Mouse (Mus musculus) lung, postnatal 4 days (tissue): Measurements from ENCODE around the gene Psg28.
"Not testable (repeated sequence)": the region's sequence is repeated elsewhere in the genome, so short reads cannot be mapped to it uniquely, and the experiment has no call there.

Experiments used
- DNase-seq, 2 experiments: peaks; one replicate each; pipeline ENCODE4 v3.0.0; 2021

The Psg28 gene

DNA sequence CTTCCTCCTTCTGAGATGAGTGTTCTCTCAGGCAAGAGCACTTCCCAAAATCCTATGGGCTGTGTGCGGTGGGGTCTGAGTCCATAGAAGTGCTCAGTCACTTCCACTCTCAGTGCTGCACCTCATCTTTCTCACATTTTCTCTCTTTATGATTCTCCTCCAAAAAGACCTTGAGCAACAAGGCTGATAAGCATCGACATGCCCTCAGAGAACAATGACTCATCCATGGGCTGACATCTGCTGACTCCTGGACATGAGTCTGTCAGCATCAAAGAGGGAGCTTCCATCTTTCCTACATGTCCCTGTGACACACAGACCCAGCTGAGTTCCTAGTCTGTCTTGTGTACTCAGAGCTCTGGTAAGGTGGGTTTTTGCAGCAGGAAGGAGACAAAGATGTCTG, at the start of gene Psg28:
Gene Psg28 (minus strand): TSS at position 101 of the 400 bp plus-strand sequence.
- DNase-seq, result not testable (repeated sequence)

DNA sequence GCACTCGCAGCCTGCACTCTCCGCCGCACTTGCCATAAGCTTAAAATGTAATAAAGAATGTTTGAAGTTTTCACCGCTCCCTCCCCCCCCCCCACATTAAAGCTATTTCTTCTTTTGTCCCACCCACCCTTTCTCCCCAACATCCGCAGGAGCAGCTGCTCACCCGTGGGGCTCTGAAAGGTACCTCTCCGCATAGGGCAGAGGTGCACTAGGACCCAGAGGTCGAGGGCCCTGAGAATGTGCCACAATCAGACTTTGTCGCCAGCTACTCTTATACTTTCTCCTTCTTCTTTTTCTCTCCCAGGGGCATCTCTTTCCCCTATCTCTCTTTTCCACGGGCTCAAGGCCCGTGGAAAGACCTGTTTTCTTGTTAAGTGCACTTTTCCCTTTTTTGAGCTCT, 28.4 kb downstream of the Psg28 start:
- no peak for DNase-seq

DNA sequence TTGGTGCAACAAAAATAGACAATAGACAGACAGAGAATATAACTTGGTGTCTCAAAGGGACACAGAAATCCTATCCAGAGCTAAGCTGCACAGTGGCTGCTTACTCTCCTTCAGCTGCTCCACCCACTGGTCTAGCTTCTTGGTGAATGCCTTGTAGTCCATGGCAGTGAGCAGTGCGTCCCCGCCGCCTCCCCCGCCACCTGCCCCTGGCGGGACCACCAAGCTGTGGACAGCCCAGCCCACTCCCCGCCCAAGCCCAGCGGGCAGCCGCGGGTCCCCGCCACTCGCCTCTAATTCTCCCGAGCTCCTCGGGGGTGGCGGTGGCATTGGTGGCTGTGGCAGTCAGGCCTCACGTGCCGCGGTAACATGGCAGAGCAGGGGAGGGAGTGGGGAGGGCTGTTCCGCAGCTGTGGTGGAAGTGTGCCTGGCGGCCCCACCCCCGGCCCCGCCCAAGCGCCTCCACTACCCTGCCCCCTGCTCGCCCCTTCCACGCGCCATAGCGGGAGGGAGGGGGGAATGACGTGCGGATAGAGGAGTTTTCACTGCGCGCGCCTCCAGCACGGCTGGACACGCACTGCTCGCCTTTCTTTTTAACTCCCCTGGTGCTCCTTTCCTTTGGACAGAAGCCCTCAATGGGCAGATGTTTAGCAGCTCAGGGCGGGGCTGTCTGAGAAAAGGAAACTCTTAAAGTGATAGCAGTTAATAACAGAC, 29.2 kb downstream of the Psg28 start:
- no peak for DNase-seq

DNA sequence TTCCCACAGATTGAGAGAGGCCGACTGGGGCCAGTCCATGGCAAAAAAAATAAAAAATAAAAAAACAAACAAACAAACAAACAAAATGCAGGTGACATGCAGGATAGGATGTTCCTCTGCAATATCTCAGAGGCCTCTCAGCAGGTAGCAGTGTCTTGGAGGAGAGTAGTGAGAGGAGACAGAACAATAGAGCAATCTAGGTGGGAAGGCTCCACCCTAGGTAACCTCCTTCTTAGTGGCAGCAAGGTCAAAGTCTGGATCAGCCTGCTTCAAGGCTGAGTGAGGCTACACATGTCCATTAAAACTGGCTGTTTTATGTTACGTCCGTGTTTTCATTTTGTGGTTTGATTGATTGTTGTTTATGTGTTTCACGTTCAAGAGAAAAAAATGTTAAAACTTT, 40.4 kb downstream of the Psg28 start:
- DNase-seq, result not testable (repeated sequence)

DNA sequence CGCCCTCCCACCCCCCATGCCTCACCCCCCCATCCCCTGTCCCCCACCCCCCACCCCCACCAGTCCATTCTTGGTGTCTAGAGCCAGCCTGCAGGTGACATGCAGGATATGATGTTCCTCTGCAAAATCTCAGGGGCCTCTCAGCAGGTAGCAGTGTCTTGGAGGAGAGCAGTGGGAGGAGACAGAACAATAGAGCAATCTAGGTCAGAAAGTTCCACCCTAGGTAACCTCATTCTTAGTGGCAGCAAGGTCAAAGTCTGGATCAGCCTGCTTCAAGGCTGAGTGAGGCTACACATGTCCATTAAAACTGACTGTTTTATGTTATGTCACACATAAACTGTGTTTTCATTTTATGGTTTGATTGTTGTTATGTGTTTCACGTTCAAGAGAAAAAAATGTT, 53.5 kb downstream of the Psg28 start:
- no peak for DNase-seq
